Mouse (Mus musculus): ENCODE measurements around the gene Gab2. TPM values are rescaled to one million over a fixed set of nuclear protein-coding genes. Genes with fewer than 3 reads are reported as not detected.

The Gab2 gene
- polyA plus RNA-seq, 1 experiment from 2014 or later, result 3.4 TPM

GRCm38 (mm10) chr7:97307546-97307945, 226.2 kb downstream of the Gab2 start:
- H3K9me3 ChIP-seq (ENCODE audit: control insufficient read depth, low read length), result no peaks in the 10 kb centered on the region
- DNase-seq (ENCODE audit: low spot score) (no peak), ATAC-seq (ENCODE audit: low FRiP score, low TSS enrichment) (no peak)
- H3K4me2 ChIP-seq (replicated peaks; ENCODE audit: low read depth), result no peak overlapping the region
- no peaks in the 10 kb centered on the region for H3K4me1 ChIP-seq (replicated peaks; ENCODE audit: control insufficient read depth, insufficient read depth)
- no peak overlapping the region for H3K4me3 ChIP-seq (ENCODE audit: low read depth, low read length)
- no peak overlapping the region for H3K27ac ChIP-seq (replicated peaks)
- no peak for TF ChIP-seq CTCF (IDR thresholded peaks at IDR 0.05; ENCODE audit: low read depth)
- TF ChIP-seq EP300 (optimal IDR thresholded peaks at IDR 0.05), result no peak
- WGBS, result 78% methylated on average over 1 of the region's 1 CpGs
- no peak overlapping the region for H3K9ac ChIP-seq (ENCODE audit: low read length)
- no peaks in the 10 kb centered on the region for H3K27me3 ChIP-seq (ENCODE audit: control insufficient read depth, insufficient read depth, low read length)
- peaks cover 26% of the 10 kb centered on the region for H3K36me3 ChIP-seq (ENCODE audit: control insufficient read depth, insufficient read depth, low read length)

GRCm38 (mm10) chr7:97309461-97310340, 228.3 kb downstream of the Gab2 start:
- peak; percentile 12 for DNase-seq (ENCODE audit: low spot score)
- TF ChIP-seq EP300 (optimal IDR thresholded peaks at IDR 0.05) (no peak), CTCF (IDR thresholded peaks at IDR 0.05; ENCODE audit: low read depth) (no peak)
- H3K4me1 ChIP-seq (replicated peaks; ENCODE audit: control insufficient read depth, insufficient read depth), result no peaks in the 10 kb centered on the region
- H3K36me3 ChIP-seq (ENCODE audit: control insufficient read depth, insufficient read depth, low read length), result peaks cover 19% of the 10 kb centered on the region; the same call in 1 of the 2 replicates
- no peak overlapping the region for H3K27ac ChIP-seq (replicated peaks)
- no peaks in the 10 kb centered on the region for H3K9me3 ChIP-seq (ENCODE audit: control insufficient read depth, low read length)
- ATAC-seq (ENCODE audit: low FRiP score, low TSS enrichment), result no peak
- no peaks in the 10 kb centered on the region for H3K27me3 ChIP-seq (ENCODE audit: control insufficient read depth, insufficient read depth, low read length)
- H3K4me3 ChIP-seq (ENCODE audit: low read depth, low read length), result no peak overlapping the region
- H3K9ac ChIP-seq (ENCODE audit: low read length), result no peak overlapping the region
- H3K4me2 ChIP-seq (replicated peaks; ENCODE audit: low read depth), result no peak overlapping the region
- 90% methylated on average over 4 of the region's 4 CpGs for WGBS

- no peak for ATAC-seq (ENCODE audit: low FRiP score, low TSS enrichment)
- Histone ChIP-seq H3K9me3 (ENCODE audit: control insufficient read depth, low read length) (no peaks in the 10 kb centered on the region), H3K4me3 (ENCODE audit: low read depth, low read length) (no peak overlapping the region), H3K27ac (replicated peaks) (no peak overlapping the region), H3K27me3 (ENCODE audit: control insufficient read depth, insufficient read depth, low read length) (no peaks in the 10 kb centered on the region), H3K4me1 (replicated peaks; ENCODE audit: control insufficient read depth, insufficient read depth) (no peaks in the 10 kb centered on the region), H3K4me2 (replicated peaks; ENCODE audit: low read depth) (no peak overlapping the region), H3K36me3 (ENCODE audit: control insufficient read depth, insufficient read depth, low read length) (peaks cover 14% of the 10 kb centered on the region; the same call in 1 of the 2 replicates), H3K9ac (ENCODE audit: low read length) (no peak overlapping the region)
- no peak for DNase-seq (ENCODE audit: low spot score)
- WGBS, result 89% methylated on average over 3 of the region's 3 CpGs
- TF ChIP-seq CTCF (IDR thresholded peaks at IDR 0.05; ENCODE audit: low read depth) (no peak), EP300 (optimal IDR thresholded peaks at IDR 0.05) (no peak)
These were observed 228.9 kb downstream of the Gab2 start for GRCm38 (mm10) chr7:97310341-97310635.

GRCm38 (mm10) chr7:97311620-97312019, 230.2 kb downstream of the Gab2 start:
- Histone ChIP-seq H3K36me3 (ENCODE audit: control insufficient read depth, insufficient read depth, low read length) (peaks cover 13% of the 10 kb centered on the region; the same call in 1 of the 2 replicates), H3K9me3 (ENCODE audit: control insufficient read depth, low read length) (no peaks in the 10 kb centered on the region), H3K4me2 (replicated peaks; ENCODE audit: low read depth) (no peak overlapping the region), H3K4me3 (ENCODE audit: low read depth, low read length) (no peak overlapping the region), H3K27me3 (ENCODE audit: control insufficient read depth, insufficient read depth, low read length) (no peaks in the 10 kb centered on the region), H3K27ac (replicated peaks) (no peak overlapping the region), H3K9ac (ENCODE audit: low read length) (no peak overlapping the region), H3K4me1 (replicated peaks; ENCODE audit: control insufficient read depth, insufficient read depth) (no peaks in the 10 kb centered on the region)
- 91% methylated on average over 14 of the region's 14 CpGs for WGBS
- DNase-seq (ENCODE audit: low spot score) (no peak), ATAC-seq (ENCODE audit: low FRiP score, low TSS enrichment) (no peak)
- TF ChIP-seq EP300 (optimal IDR thresholded peaks at IDR 0.05), result no peak
- TF ChIP-seq CTCF (IDR thresholded peaks at IDR 0.05; ENCODE audit: low read depth), result no peak

GRCm38 (mm10) chr7:97312196-97312595, 230.8 kb downstream of the Gab2 start:
- H3K27ac ChIP-seq (replicated peaks), result no peak overlapping the region
- no peak overlapping the region for H3K9ac ChIP-seq (ENCODE audit: low read length)
- H3K27me3 ChIP-seq (ENCODE audit: control insufficient read depth, insufficient read depth, low read length), result no peaks in the 10 kb centered on the region
- no peaks in the 10 kb centered on the region for H3K4me1 ChIP-seq (replicated peaks; ENCODE audit: control insufficient read depth, insufficient read depth)
- no peak for ATAC-seq (ENCODE audit: low FRiP score, low TSS enrichment)
- no peak for DNase-seq (ENCODE audit: low spot score)
- TF ChIP-seq EP300 (optimal IDR thresholded peaks at IDR 0.05), result no peak
- TF ChIP-seq CTCF (IDR thresholded peaks at IDR 0.05; ENCODE audit: low read depth), result no peak
- H3K4me2 ChIP-seq (replicated peaks; ENCODE audit: low read depth), result no peak overlapping the region
- no peaks in the 10 kb centered on the region for H3K9me3 ChIP-seq (ENCODE audit: control insufficient read depth, low read length)
- peaks cover 13% of the 10 kb centered on the region; the same call in 1 of the 2 replicates for H3K36me3 ChIP-seq (ENCODE audit: control insufficient read depth, insufficient read depth, low read length)
- 88% methylated on average over 17 of the region's 17 CpGs for whole genome bisulfite sequencing
- no peak overlapping the region for H3K4me3 ChIP-seq (ENCODE audit: low read depth, low read length)

GRCm38 (mm10) chr7:97312856-97313255, 231.5 kb downstream of the Gab2 start:
- H3K4me1 ChIP-seq (replicated peaks; ENCODE audit: control insufficient read depth, insufficient read depth), result no peaks in the 10 kb centered on the region
- no peak overlapping the region for H3K27ac ChIP-seq (replicated peaks)
- no peaks in the 10 kb centered on the region for H3K9me3 ChIP-seq (ENCODE audit: control insufficient read depth, low read length)
- H3K9ac ChIP-seq (ENCODE audit: low read length), result no peak overlapping the region
- no peak for ATAC-seq (ENCODE audit: low FRiP score, low TSS enrichment)
- peaks cover 11% of the 10 kb centered on the region; the same call in 1 of the 2 replicates for H3K36me3 ChIP-seq (ENCODE audit: control insufficient read depth, insufficient read depth, low read length)
- WGBS, result 90% methylated on average over 6 of the region's 6 CpGs
- H3K4me2 ChIP-seq (replicated peaks; ENCODE audit: low read depth), result no peak overlapping the region
- no peak overlapping the region for H3K4me3 ChIP-seq (ENCODE audit: low read depth, low read length)
- TF ChIP-seq EP300 (optimal IDR thresholded peaks at IDR 0.05), result no peak
- no peak for TF ChIP-seq CTCF (IDR thresholded peaks at IDR 0.05; ENCODE audit: low read depth)
- DNase-seq (ENCODE audit: low spot score), result no peak
- no peaks in the 10 kb centered on the region for H3K27me3 ChIP-seq (ENCODE audit: control insufficient read depth, insufficient read depth, low read length)
